Mouse (Mus musculus) hindbrain, embryonic 16.5 days (tissue): Measurements from ENCODE around the gene Xxylt1. TPM values are rescaled to one million over a fixed set of nuclear protein-coding genes. Genes with fewer than 3 reads are reported as not detected.

Experiments used
- ATAC-seq: fragments of 200-750 bp; cut with Nextera tagmentation; 2 replicates; pipeline ENCODE4 v1.8.0; 2017; ENCODE audit warnings: moderate TSS enrichment, moderate library complexity
- H3K27ac ChIP-seq: fragments of 300-500 bp; sonication (generic); 2 replicates; pipeline ENCODE4 v1.5.1; 2014; ENCODE audit warnings: low read depth, mild to moderate bottlenecking, control low read depth, low read length, moderate library complexity
- H3K27me3 ChIP-seq: fragments of 300-500 bp; sonication (generic); replicated peaks from 2 replicates; pipeline ENCODE4 v1.6.1; 2014; ENCODE audit warnings: low read length; ENCODE audit not compliant: control insufficient read depth, insufficient read depth
- H3K36me3 ChIP-seq: fragments of 300-500 bp; sonication (generic); 2 replicates; pipeline ENCODE4 v1.6.1; 2014; ENCODE audit warnings: mild to moderate bottlenecking, low read length, moderate library complexity, mixed read lengths; ENCODE audit not compliant: control insufficient read depth, insufficient read depth
- H3K4me1 ChIP-seq: fragments of 300-500 bp; sonication (generic); 2 replicates; pipeline ENCODE4 v1.6.1; 2014; ENCODE audit warnings: low read depth, low read length; ENCODE audit not compliant: control insufficient read depth, insufficient read depth
- H3K4me2 ChIP-seq: fragments of 300-500 bp; sonication (generic); 2 replicates; pipeline ENCODE4 v1.6.1; 2014; ENCODE audit warnings: mild to moderate bottlenecking, low read length, control low read depth, moderate library complexity
- H3K4me3 ChIP-seq: fragments of 300-500 bp; sonication (generic); 2 replicates; pipeline ENCODE4 v1.5.1; 2014; ENCODE audit warnings: mild to moderate bottlenecking, low read length, control low read depth, moderate library complexity
- H3K9ac ChIP-seq: fragments of 300-500 bp; sonication (generic); 2 replicates; pipeline ENCODE4 v1.6.1; 2014; ENCODE audit warnings: low read depth, mild to moderate bottlenecking, control low read depth, low read length, moderate library complexity
- H3K9me3 ChIP-seq: fragments of 300-500 bp; sonication (generic); 2 replicates; pipeline ENCODE4 v1.6.1; 2014; ENCODE audit warnings: mild to moderate bottlenecking, low read length, moderate library complexity; ENCODE audit not compliant: control insufficient read depth
- WGBS: fragments of 180-500 bp; shearing (Covaris S2); extraction: QIAGEN DNeasy Blood & Tissue Kit; methylation state at CpG from one replicate; pipeline ENCODE4 v1.1.7; 2014; 5-methylcytosine and 5-hydroxymethylcytosine counted together
- polyA plus RNA-seq: library from polyadenylated mRNA; unstranded; fragments of >200 nt; fragmentation: Nextera tagmentation; extraction: Ambion mirVana; gene quantifications from 2 replicates; pipeline ENCODE4 v1.2.1, GENCODE M21; 2015

Gene Xxylt1
- polyA plus RNA-seq, 1 experiment from 2014 or later: 11.0 TPM

DNA sequence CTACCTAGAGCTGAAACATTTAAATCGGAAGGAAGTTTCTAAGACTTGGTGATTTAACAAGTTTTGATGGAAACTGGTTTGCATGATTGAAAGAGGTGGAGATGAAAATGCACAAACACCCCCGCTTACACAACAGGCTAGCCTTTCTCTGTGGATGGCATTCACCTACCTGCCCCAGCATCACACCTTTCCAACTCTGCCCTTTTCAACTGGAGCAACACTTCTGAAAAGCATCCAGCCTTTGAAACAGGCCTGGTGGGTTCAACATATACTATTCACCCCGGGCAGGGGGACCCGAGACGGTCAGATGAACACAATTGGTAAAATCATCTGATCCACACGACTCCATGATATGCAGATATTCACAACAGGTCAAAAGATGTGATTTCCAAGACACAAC lies 659 bp upstream of the Xxylt1 start:
- Histone ChIP-seq H3K4me2 (peak overlapping the region; percentile 80), H3K9me3 (no peaks in the 10 kb centered on the region), H3K27me3 (no peaks in the 10 kb centered on the region), H3K27ac (no peak overlapping the region), H3K36me3 (no peaks in the 10 kb centered on the region), H3K4me1 (peaks cover 8% of the 10 kb centered on the region), H3K4me3 (no peak overlapping the region), H3K9ac (no peak overlapping the region)
- no peak for ATAC-seq
- WGBS: 66% methylated on average over 6 of the region's 6 CpGs

DNA sequence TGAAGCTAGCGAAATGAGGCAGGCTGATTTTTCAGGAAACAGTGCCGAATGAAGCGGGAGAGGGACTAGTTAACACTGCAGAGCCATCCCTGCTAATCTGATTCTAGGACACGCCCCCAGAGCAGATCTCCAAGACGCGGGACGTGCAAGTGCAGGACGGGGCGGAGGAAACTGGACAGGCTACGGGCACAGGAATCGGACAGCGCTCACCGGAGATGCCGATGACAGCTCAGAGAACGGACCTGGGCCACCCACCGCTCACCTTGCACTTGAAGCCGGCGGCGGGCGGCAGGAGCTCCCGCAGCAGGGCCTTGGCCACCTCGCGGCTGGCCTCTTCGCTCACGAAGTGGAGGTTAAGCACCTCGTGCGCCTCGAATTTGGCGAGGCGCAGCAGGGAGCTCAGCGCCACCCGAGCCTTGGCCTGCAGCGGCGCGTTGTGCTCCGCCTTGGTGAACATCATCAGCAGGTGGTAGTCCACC lies 620 bp downstream of the Xxylt1 start:
- H3K4me2 ChIP-seq: peak overlapping the region; percentile 80
- H3K4me3 ChIP-seq: peak overlapping the region; percentile 82
- H3K27ac ChIP-seq: peak overlapping the region; percentile 83
- WGBS: under 1% methylated on average over 36 of the region's 36 CpGs
- H3K9me3 ChIP-seq: no peaks in the 10 kb centered on the region
- H3K4me1 ChIP-seq: peaks cover 8% of the 10 kb centered on the region
- H3K36me3 ChIP-seq: no peaks in the 10 kb centered on the region
- H3K9ac ChIP-seq: peak overlapping the region; percentile 83
- H3K27me3 ChIP-seq: no peaks in the 10 kb centered on the region
- peak; percentile 59 for ATAC-seq

DNA sequence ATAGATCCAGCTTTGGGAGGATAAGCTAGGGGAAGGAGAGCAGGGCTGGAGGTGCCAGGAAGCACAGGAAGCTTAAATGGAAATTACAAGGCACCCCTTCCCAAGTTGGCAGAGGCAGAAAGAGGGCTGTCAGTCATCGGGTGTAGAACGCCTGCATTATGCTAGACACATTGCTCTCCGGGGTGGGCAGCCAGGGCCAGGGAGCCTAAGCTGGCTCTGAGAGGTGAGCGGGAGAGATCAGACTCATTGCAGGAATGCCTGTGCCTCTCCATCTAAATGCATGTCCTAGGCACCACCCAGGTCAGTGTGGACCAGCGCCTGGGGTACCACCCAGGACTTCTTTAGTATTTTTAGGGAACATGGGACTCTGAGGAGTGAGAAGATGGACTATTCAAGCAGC lies 3.8 kb downstream of the Xxylt1 start:
- Histone ChIP-seq H3K9me3 (no peaks in the 10 kb centered on the region), H3K9ac (no peak overlapping the region), H3K27ac (no peak overlapping the region), H3K4me2 (no peak overlapping the region), H3K27me3 (no peaks in the 10 kb centered on the region), H3K4me1 (peaks cover 8% of the 10 kb centered on the region), H3K4me3 (no peak overlapping the region), H3K36me3 (no peaks in the 10 kb centered on the region)
- ATAC-seq: no peak
- 91% methylated on average over 5 of the region's 5 CpGs for WGBS

DNA sequence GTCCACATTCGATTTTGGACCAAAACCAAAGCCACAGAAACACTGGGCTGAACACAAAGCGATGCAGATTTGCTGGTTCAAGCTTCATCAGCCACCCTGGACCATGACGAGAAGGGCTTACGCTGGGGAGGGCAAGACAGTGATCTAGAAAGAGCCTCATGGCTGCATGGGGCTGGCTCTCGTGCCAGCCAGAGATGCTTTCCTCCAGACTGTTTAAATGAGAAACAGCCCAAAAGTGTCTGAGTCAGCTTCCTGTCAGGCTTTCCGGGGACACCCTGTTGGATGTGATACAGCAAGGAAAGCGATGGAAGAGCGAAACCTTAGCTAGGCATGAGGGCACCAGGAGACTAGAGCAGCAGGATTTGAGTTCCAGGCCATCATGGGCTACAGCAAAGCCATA lies 4.8 kb downstream of the Xxylt1 start:
- H3K9ac ChIP-seq: no peak overlapping the region
- ATAC-seq: no peak
- H3K9me3 ChIP-seq: no peaks in the 10 kb centered on the region
- H3K27me3 ChIP-seq: no peaks in the 10 kb centered on the region
- H3K36me3 ChIP-seq: no peaks in the 10 kb centered on the region
- WGBS: 87% methylated on average over 8 of the region's 8 CpGs
- H3K4me3 ChIP-seq: no peak overlapping the region
- no peak overlapping the region for H3K27ac ChIP-seq
- no peak overlapping the region for H3K4me2 ChIP-seq
- peaks cover 8% of the 10 kb centered on the region for H3K4me1 ChIP-seq

DNA sequence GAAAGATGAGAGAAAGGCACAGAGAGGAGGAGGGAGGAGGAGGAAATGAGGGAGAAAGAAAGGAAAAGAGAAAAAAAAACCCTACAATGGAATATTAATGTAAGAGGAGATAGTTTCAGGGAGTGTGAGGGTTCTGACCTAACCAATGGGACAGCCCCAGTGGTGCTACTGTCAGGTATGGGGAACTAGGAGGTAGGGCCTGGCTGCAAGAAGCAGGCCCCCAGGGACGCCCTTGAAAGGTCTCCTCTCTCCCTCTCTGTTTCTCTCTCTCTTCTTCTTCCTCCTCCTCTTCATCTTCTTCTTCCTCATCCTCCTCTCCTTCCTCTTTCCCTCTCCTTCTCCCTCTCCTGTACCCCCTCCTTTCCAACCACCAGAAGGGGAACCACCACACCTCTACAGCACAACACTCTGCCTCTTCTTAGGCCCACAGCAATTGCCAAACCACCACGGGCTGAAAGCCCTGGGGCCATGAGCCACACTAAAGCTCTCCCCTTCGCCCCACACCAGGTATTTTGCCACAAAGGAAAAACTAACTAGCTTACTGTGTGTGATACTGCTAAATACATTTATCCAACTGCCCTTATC lies 6.8 kb downstream of the Xxylt1 start:
- no peaks in the 10 kb centered on the region for H3K9me3 ChIP-seq
- no peak for ATAC-seq
- H3K4me1 ChIP-seq: peaks cover 2% of the 10 kb centered on the region
- H3K27ac ChIP-seq: no peak overlapping the region
- no peaks in the 10 kb centered on the region for H3K27me3 ChIP-seq
- H3K36me3 ChIP-seq: no peaks in the 10 kb centered on the region
- H3K4me3 ChIP-seq: no peak overlapping the region
- WGBS: 86% methylated on average over 3 of the region's 3 CpGs
- H3K9ac ChIP-seq: no peak overlapping the region
- H3K4me2 ChIP-seq: no peak overlapping the region

DNA sequence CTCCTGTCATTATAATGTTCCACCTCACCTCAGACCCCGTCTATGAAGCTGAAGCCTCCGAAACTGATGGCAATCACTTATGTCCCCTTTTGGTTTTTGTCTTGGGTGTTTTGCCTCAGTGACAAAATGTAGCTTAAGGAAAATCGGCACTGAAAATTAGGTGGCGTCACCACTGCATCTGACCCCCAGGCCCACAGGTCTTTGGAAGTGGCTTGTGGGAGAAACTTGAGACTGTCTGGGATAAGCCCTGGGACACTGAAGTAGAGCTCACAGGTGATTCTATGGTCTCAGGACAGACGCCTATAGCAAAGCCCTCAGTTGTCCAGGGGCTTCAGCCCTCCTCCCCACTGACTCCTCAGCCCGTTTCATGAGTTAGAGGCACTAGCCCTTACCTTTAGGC lies 9.5 kb downstream of the Xxylt1 start:
- no peaks in the 10 kb centered on the region for H3K36me3 ChIP-seq
- no peak overlapping the region for H3K9ac ChIP-seq
- no peak overlapping the region for H3K27ac ChIP-seq
- ATAC-seq: no peak
- no peak overlapping the region for H3K4me2 ChIP-seq
- 90% methylated on average over 6 of the region's 6 CpGs for WGBS
- no peaks in the 10 kb centered on the region for H3K9me3 ChIP-seq
- no peaks in the 10 kb centered on the region for H3K27me3 ChIP-seq
- H3K4me1 ChIP-seq: no peaks in the 10 kb centered on the region; the same call in 1 of the 2 replicates
- H3K4me3 ChIP-seq: no peak overlapping the region

DNA sequence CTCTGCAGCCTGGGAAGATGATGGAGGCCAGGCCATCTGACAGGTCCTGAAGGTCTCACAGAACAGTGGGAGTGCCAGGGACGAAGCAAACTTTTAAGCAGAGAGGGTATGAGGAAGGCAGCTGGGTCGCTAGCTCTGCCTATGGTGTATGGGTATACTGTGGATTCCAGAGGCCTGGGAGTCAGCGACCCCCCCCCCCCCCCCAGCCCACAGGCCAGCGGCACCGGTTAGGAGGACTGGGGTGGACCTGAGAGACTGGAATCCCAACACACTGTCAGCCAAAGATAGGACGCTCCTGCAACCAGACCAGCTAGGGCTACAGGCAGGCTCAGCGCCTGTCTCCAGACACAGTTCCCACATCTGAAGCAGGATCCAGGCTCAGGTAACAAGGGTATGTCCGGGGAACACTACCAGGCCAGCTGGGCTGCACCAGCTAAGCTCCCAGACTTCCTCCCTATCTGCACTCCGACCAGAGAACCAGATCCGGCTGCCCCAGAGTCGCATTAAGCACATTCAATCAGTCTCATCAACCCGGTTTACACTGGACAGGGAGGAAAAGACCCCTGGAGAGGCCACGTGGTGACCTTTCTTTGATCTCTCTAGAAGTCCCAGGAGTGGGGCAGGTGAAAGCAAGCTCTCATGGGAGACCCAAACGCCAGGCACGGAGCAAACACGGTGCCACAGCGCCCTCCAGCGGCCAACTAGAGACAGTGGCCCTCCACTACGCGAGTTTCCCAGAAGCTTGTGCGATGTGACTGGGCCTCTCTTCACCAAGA lies 10.7 kb downstream of the Xxylt1 start:
- WGBS: 19% methylated on average over 18 of the region's 21 CpGs

DNA sequence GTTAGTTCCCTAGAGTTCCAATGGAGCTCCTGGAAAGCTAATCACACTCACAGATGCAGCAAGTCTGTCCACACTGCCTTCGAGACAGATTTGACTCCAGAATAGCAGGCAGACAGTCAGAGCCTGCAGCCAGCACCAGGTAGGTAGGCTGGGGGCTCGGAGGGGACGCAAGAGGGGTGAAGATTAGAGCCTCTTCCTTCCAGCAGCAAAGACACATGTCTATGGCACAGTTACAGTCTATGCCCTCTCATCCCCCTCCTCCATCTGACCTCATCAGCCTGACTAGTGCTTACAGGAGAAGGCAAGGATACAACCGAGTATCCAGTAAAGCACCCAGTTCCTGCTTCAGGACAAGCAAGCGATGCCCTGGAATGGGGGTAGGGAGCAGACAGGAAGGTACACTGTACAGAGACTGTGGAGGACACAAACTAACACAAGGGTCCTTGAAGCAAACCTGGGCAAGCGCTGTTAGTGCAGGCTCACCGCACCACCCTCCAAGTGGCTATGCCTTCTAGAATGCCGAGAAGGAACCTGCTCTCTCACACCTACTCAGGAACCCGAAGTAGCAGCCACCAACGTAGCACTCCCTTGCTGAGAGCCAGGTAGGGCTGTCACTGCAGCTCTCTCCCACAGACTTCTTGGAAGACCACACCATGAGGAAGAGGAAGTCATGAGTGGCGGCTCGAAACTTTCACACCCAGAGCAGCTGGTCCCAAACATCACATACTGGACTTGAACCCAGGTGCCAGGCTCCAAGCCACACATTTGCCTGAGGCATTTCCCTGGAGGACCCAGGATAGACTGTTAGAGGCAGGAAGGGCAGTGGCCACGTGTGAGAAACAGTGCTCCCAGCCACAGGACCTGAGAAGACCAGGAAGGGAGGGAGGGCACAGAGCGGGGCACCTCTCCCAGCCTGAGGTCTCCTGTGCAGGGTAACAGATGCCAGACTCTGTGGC lies 11.7 kb downstream of the Xxylt1 start:
- no peak overlapping the region for H3K4me2 ChIP-seq
- H3K4me3 ChIP-seq: no peak overlapping the region
- H3K27ac ChIP-seq: no peak overlapping the region
- H3K36me3 ChIP-seq: no peaks in the 10 kb centered on the region
- ATAC-seq: no peak
- no peaks in the 10 kb centered on the region for H3K27me3 ChIP-seq
- no peaks in the 10 kb centered on the region for H3K9me3 ChIP-seq
- H3K4me1 ChIP-seq: no peaks in the 10 kb centered on the region; the same call in 1 of the 2 replicates
- WGBS: 86% methylated on average over 14 of the region's 14 CpGs
- H3K9ac ChIP-seq: no peak overlapping the region

More for the DNA sequence above, 10.7 kb downstream of the Xxylt1 start:
- Histone ChIP-seq H3K4me1 (no peaks in the 10 kb centered on the region; the same call in 1 of the 2 replicates), H3K9ac (peak overlapping the region; percentile 41; the same call in 1 of the 2 replicates), H3K27me3 (no peaks in the 10 kb centered on the region), H3K27ac (no peak overlapping the region), H3K4me2 (peak overlapping the region; percentile 40), H3K4me3 (no peak overlapping the region), H3K9me3 (no peaks in the 10 kb centered on the region), H3K36me3 (no peaks in the 10 kb centered on the region)
- peak; percentile 78 for ATAC-seq
